14 mouse cellular contexts compared by ENCODE assay signal in the genomic region with DNA sequence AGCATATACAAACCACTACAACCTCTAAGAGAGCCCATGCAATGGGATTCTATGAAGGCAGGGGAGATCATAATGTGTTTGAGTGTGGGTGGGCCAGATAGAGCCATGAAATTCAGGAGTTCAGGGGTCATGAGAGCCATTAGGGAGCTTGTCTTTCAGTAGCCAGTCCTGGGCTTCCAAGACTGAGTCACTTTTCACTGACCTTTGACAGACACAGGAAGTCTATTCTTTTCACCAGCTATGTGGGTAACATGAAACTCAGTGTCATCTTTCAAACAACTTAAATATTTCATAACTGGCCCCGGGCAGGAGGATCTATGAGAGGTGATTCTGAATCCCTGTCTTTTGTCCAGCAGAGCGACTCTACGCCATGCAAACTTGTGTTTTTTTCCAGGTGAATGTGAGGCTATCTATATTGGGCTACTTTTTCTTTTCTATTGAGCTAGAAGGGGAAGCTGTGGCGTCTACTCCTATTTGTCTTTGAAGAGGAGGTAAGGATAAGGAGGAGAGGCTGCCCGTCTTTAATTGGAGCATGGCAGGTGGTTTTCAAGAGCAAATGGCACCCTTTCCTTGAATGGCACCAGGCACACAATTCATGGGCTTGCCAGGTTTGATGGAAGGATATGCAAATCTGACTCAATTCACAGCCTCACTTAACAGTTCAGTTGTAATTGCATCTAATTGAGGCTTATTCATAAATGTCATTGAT.
DNase-seq lines count a peak whose midpoint lies in the region; ATAC-seq and TF ChIP-seq lines count a peak whose summit lies in the region.
"Had no signal": no experiment of that assay in that cellular context is flagged by ENCODE, and none has a peak within 500 bp of the region (broad histone marks: within the 10 kb centered on the region; RNA-seq: fewer than 3 reads in every experiment).

No protein-coding gene starts in this region.

- H3K27me3 ChIP-seq in forebrain, postnatal 0 days (ENCODE audit: insufficient read depth, low read length), result no peaks in the 10 kb centered on the region
- H3K27me3 ChIP-seq in midbrain, embryonic 12.5 days, result peaks cover 69% of the 10 kb centered on the region
- H3K27me3 ChIP-seq: megakaryocyte, embryonic 14.5 days had no signal

- H3K27ac ChIP-seq in forebrain, postnatal 0 days (ENCODE audit: low read depth, low read length), result peak overlapping the region; percentile 67
- no peak overlapping the region for H3K27ac ChIP-seq in midbrain, embryonic 12.5 days (replicated peaks)

- H3K4me1 ChIP-seq in forebrain, postnatal 0 days (ENCODE audit: insufficient read depth), result peaks cover 14% of the 10 kb centered on the region; the same call in 1 of the 2 replicates
- peaks cover 31% of the 10 kb centered on the region for H3K4me1 ChIP-seq in midbrain, embryonic 12.5 days

- 14% methylated on average over 5 of the region's 5 CpGs for WGBS in forebrain, postnatal 0 days
- WGBS in midbrain, embryonic 12.5 days, result 51% methylated on average over 5 of the region's 5 CpGs

- DNase-seq in 3T3-L1 (ENCODE audit: low read depth, low spot score), result peak; percentile 59
- peak; percentile 52 for DNase-seq in embryo, embryonic 11 days
- DNase-seq in forebrain, postnatal 0 days, result no peak
- DNase-seq in thymus, postnatal 14 days, result no peak
- DNase-seq in frontal cortex, postnatal 36 days (ENCODE audit: low spot score in 2 of 2), result no peak
- no peak for DNase-seq in urinary bladder, postnatal 14 days (ENCODE audit: low spot score)
- DNase-seq: cerebellum, adult 9-11 months; kidney, postnatal 10 days; right cerebral cortex, postnatal 4 days; thymus, postnatal 36 days had no signal

- H3K4me3 ChIP-seq in forebrain, postnatal 0 days (ENCODE audit: low read depth, low read length), result no peak overlapping the region
- H3K4me3 ChIP-seq in midbrain, embryonic 12.5 days, result no peak overlapping the region
- H3K4me3 ChIP-seq: megakaryocyte, embryonic 14.5 days had no signal

- no peak overlapping the region for H3K4me2 ChIP-seq in forebrain, postnatal 0 days (ENCODE audit: low read depth)
- H3K4me2 ChIP-seq in midbrain, embryonic 12.5 days (replicated peaks), result no peak overlapping the region
- H3K4me2 ChIP-seq: liver, embryonic 11.5 days had no signal

- no peaks in the 10 kb centered on the region for H3K36me3 ChIP-seq in forebrain, postnatal 0 days (ENCODE audit: insufficient read depth)
- no peaks in the 10 kb centered on the region for H3K36me3 ChIP-seq in midbrain, embryonic 12.5 days

- H3K9me3 ChIP-seq in forebrain, postnatal 0 days (ENCODE audit: low read length), result no peaks in the 10 kb centered on the region
- no peaks in the 10 kb centered on the region for H3K9me3 ChIP-seq in midbrain, embryonic 12.5 days

- ATAC-seq in forebrain, postnatal 0 days, result no peak
- peak; percentile 73 for ATAC-seq in midbrain, embryonic 12.5 days (ENCODE audit: low FRiP score, low read depth)
- ATAC-seq in granulocyte monocyte progenitor cell, adult 5-6 weeks (replicated peaks; ENCODE audit: poor library complexity, severe bottlenecking), result no peak

- TF ChIP-seq CTCF in forebrain, postnatal 0 days (IDR thresholded peaks at IDR 0.05; ENCODE audit: low read depth), result no peak

- H3K9ac ChIP-seq in forebrain, postnatal 0 days, result no peak overlapping the region
- no peak overlapping the region for H3K9ac ChIP-seq in midbrain, embryonic 12.5 days (replicated peaks)

Comparison
In these comparisons a context has a peak if more than half of its experiments do, and no peak if none do; other contexts are left out.
1. DNase-seq: peak in 3T3-L1 (single experiment) and embryo, embryonic 11 days (single experiment); none in forebrain, postnatal 0 days (single experiment), thymus, postnatal 14 days (single experiment), frontal cortex, postnatal 36 days (0 of 2) and urinary bladder, postnatal 14 days (single experiment).